Mouse (Mus musculus) embryonic fibroblast, embryonic 13.5 days (primary cell): ENCODE measurements around the gene Prkrip1.

Experiments
- CTCF ChIP-seq: IDR thresholded peaks from 2 replicates; pipeline ENCODE4 v1.5.1; 2011; ENCODE audit warnings: mild to moderate bottlenecking, control low read depth, low read length, moderate library complexity, borderline replicate concordance; ENCODE audit not compliant: insufficient read depth
- POLR2A ChIP-seq: IDR thresholded peaks from 2 replicates; pipeline ENCODE4 v1.6.1; 2011; ENCODE audit warnings: low read depth, mild to moderate bottlenecking, control low read depth, low read length, moderate library complexity

GRCm38 (mm10) chr5:136248441-136248840, 49.7 kb upstream of the Prkrip1 start:
- TF ChIP-seq CTCF (no peak), POLR2A (no peak)
